Mouse (Mus musculus): ENCODE data around the gene Akt3. TPM values are rescaled to one million over a fixed set of nuclear protein-coding genes. Genes with fewer than 3 reads are reported as not detected.
A peak's percentile ranks its signal among the peaks of the same experiment; 100 is the strongest.

The Akt3 gene
- polyA plus RNA-seq, 1 experiment, result 44.3 TPM

DNA sequence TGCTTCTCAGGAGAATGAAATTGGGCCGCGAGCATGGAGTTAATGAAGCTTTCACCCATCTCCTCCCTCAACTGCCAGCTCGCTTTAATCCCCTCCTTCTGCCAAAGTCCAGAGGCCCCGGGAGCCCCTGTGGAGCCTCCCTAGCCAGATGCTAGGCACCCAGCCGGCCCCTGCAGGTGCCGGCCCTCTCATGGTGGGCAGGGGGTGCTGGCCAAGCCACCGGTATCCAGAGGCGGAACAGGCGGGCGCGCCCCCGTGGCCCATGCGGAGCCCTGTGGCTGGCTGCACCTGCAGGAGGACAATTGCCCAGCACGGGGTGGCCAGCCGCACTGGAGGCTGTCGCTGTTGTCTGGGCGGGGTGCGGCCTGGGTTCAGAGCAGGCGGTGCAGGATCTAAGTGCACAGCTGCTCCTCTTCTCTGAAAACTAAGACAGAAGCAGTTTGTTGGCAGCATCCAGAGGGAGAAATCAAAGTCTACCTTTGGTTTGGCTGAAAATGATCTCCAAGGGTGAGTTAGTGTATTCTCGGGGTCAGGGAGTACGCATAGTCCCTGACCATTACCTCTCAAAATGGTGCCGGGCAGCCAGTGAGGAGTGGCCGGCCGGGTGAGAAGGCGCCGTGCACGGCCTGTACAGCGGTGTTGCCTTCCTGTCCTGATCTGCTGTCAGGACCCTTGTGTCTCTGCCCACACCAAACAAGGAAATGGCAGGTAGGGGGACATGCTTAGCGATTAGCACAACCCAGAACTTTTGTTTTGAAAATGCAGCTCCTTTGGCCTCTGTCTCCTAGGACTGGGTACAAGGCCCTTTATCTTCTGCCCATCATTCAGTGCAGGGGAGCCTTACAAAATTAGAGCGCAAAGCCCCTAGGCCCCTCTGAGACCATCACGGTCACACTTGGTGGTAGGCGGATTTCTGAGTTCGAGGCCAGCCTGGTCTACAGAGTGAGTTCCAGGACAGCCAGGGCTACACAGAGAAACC is 260.0 kb downstream of the Akt3 start:
- TF ChIP-seq POLR2A (IDR thresholded peaks at IDR 0.05; ENCODE audit: insufficient read depth, low read length) (no peak), EP300 (IDR thresholded peaks at IDR 0.05; ENCODE audit: insufficient read depth, low read depth, low read length) (no peak), CTCF (IDR thresholded peaks at IDR 0.05; ENCODE audit: low read depth, low read length) (no peak)
- no peaks in the 10 kb centered on the region for H3K4me1 ChIP-seq (ENCODE audit: control insufficient read depth, insufficient read depth, low read length)

DNA sequence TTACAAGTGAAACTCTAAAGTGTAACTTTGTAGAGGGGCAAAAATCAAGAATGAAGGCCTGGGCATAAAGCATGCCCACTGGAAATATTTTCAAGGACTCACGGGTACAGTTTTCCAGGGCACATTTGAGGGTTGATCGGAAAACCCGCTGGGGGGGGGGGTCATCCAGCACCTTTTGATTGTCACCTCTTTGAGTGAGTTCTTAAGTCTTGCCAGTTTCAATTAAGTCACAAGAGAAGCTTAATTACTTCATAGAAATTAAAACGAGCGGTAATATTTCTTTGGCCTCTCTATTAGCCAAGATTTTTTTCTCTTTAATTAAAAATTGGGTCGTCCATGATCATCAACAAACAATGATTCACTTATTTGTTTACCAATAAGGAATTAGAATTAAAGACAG is 260.7 kb downstream of the Akt3 start:
- no peaks in the 10 kb centered on the region for H3K36me3 ChIP-seq (ENCODE audit: control insufficient read depth, insufficient read depth, low read length, poor library complexity, severe bottlenecking)
- H3K4me1 ChIP-seq (ENCODE audit: control insufficient read depth, insufficient read depth, low read length), result no peaks in the 10 kb centered on the region
- 0 out of 2 replicates have a peak overlapping the region, but pooled peaks have one; percentile 53 for H3K9ac ChIP-seq (ENCODE audit: low read depth, poor library complexity, severe bottlenecking)
- no peak overlapping the region for H3K27ac ChIP-seq (ENCODE audit: insufficient read depth, low read length)
- TF ChIP-seq CTCF (IDR thresholded peaks at IDR 0.05; ENCODE audit: low read depth, low read length) (no peak), EP300 (IDR thresholded peaks at IDR 0.05; ENCODE audit: insufficient read depth, low read depth, low read length) (no peak), POLR2A (IDR thresholded peaks at IDR 0.05; ENCODE audit: insufficient read depth, low read length) (no peak)
- peak overlapping the region; percentile 56 for H3K4me3 ChIP-seq (ENCODE audit: low read depth, low read length)
- H3K27me3 ChIP-seq (ENCODE audit: control insufficient read depth, insufficient read depth, low read length, poor library complexity, severe bottlenecking), result no peaks in the 10 kb centered on the region
- H3K9me3 ChIP-seq (replicated peaks; ENCODE audit: control insufficient read depth, insufficient read depth, low read length, poor library complexity, severe bottlenecking), result no peaks in the 10 kb centered on the region

More for the DNA sequence above, 260.0 kb downstream of the Akt3 start:
- H3K27me3 ChIP-seq (ENCODE audit: control insufficient read depth, insufficient read depth, low read length, poor library complexity, severe bottlenecking), result no peaks in the 10 kb centered on the region
- H3K36me3 ChIP-seq (ENCODE audit: control insufficient read depth, insufficient read depth, low read length, poor library complexity, severe bottlenecking), result no peaks in the 10 kb centered on the region
- H3K4me3 ChIP-seq (ENCODE audit: low read depth, low read length), result peak overlapping the region; percentile 56
- H3K27ac ChIP-seq (ENCODE audit: insufficient read depth, low read length), result no peak overlapping the region
- no peaks in the 10 kb centered on the region for H3K9me3 ChIP-seq (replicated peaks; ENCODE audit: control insufficient read depth, insufficient read depth, low read length, poor library complexity, severe bottlenecking)
- peak overlapping the region; percentile 53 for H3K9ac ChIP-seq (ENCODE audit: low read depth, poor library complexity, severe bottlenecking)

DNA sequence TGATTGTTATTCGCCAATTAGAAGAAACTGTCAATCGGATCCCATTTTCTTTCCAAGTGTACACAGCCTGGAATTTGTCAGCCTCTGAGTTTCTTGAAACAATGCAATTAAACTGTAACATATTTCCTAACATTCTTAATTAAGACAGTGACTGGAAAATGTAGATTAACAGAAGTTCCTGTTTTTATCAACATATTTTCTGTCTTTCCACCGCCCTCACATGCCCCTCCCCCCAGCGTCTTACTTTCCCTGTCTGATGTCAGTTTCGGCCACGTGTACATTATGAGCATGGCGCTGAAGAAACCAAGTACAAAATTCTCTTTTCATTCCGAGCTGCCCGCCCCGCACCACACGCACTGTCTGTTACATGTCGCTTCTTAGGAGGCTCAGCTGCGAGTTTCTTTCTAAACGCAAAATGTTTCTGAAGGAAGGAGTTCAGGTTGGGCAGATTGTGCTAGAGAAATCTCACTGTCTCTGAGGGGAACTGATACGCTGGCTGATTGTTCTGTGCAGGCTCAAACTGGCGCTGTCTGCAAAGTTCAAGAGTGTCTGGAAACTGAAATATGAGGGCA is 261.3 kb downstream of the Akt3 start:
- H3K9me3 ChIP-seq (replicated peaks; ENCODE audit: control insufficient read depth, insufficient read depth, low read length, poor library complexity, severe bottlenecking), result no peaks in the 10 kb centered on the region
- no peak overlapping the region for H3K27ac ChIP-seq (ENCODE audit: insufficient read depth, low read length)
- no peak overlapping the region for H3K4me3 ChIP-seq (ENCODE audit: low read depth, low read length)
- no peaks in the 10 kb centered on the region for H3K36me3 ChIP-seq (ENCODE audit: control insufficient read depth, insufficient read depth, low read length, poor library complexity, severe bottlenecking)
- TF ChIP-seq EP300 (IDR thresholded peaks at IDR 0.05; ENCODE audit: insufficient read depth, low read depth, low read length) (no peak), POLR2A (IDR thresholded peaks at IDR 0.05; ENCODE audit: insufficient read depth, low read length) (no peak), CTCF (IDR thresholded peaks at IDR 0.05; ENCODE audit: low read depth, low read length) (no peak)
- no peak overlapping the region for H3K9ac ChIP-seq (ENCODE audit: low read depth, poor library complexity, severe bottlenecking)
- H3K4me1 ChIP-seq (ENCODE audit: control insufficient read depth, insufficient read depth, low read length), result no peaks in the 10 kb centered on the region
- no peaks in the 10 kb centered on the region for H3K27me3 ChIP-seq (ENCODE audit: control insufficient read depth, insufficient read depth, low read length, poor library complexity, severe bottlenecking)

DNA sequence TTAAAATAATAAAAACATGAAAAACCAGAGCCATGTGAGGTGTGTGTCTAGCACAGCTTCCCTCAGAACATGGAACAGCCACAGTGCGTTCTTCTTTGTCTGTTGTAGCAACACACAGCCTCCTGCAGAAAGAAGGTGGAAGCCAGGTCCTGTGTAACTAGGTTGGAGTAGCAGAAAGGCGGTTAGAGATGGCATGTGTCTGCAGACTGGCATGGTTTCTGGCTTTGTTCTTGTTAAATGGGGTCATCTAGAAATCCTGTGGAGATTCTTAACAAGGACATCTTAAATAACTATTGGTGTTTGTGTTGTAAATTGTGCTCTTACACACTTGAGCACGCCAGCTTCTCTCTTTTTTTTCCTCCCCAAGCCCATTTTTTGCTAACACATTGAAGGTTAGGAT is 261.8 kb downstream of the Akt3 start:
- no peak overlapping the region for H3K27ac ChIP-seq (ENCODE audit: insufficient read depth, low read length)
- H3K9ac ChIP-seq (ENCODE audit: low read depth, poor library complexity, severe bottlenecking), result no peak overlapping the region
- H3K27me3 ChIP-seq (ENCODE audit: control insufficient read depth, insufficient read depth, low read length, poor library complexity, severe bottlenecking), result no peaks in the 10 kb centered on the region
- TF ChIP-seq CTCF (IDR thresholded peaks at IDR 0.05; ENCODE audit: low read depth, low read length), result no peak
- TF ChIP-seq EP300 (IDR thresholded peaks at IDR 0.05; ENCODE audit: insufficient read depth, low read depth, low read length), result no peak
- TF ChIP-seq POLR2A (IDR thresholded peaks at IDR 0.05; ENCODE audit: insufficient read depth, low read length), result no peak
- no peaks in the 10 kb centered on the region for H3K9me3 ChIP-seq (replicated peaks; ENCODE audit: control insufficient read depth, insufficient read depth, low read length, poor library complexity, severe bottlenecking)
- no peak overlapping the region for H3K4me3 ChIP-seq (ENCODE audit: low read depth, low read length)
- no peaks in the 10 kb centered on the region for H3K36me3 ChIP-seq (ENCODE audit: control insufficient read depth, insufficient read depth, low read length, poor library complexity, severe bottlenecking)
- no peaks in the 10 kb centered on the region for H3K4me1 ChIP-seq (ENCODE audit: control insufficient read depth, insufficient read depth, low read length)

DNA sequence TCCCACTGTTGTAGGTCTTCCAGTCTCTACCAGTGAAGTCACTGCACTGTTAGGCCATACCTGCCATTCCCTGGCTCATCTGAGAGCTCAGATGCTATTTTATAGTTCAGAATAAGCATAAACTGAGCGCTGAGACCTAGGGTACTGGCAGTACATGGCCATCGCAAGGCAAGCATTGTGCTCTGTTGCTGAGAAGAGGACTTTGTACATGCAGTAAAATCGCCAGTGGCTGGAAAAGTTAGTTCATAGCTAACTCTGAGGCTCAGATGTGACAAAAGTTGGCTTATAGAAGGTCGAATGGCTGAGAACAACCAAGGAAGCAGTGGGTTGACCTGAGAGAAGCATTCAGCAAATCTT is 262.6 kb downstream of the Akt3 start:
- Histone ChIP-seq H3K4me3 (ENCODE audit: low read depth, low read length) (no peak overlapping the region), H3K27ac (ENCODE audit: insufficient read depth, low read length) (no peak overlapping the region), H3K4me1 (ENCODE audit: control insufficient read depth, insufficient read depth, low read length) (no peaks in the 10 kb centered on the region), H3K9ac (ENCODE audit: low read depth, poor library complexity, severe bottlenecking) (no peak overlapping the region), H3K9me3 (replicated peaks; ENCODE audit: control insufficient read depth, insufficient read depth, low read length, poor library complexity, severe bottlenecking) (no peaks in the 10 kb centered on the region), H3K27me3 (ENCODE audit: control insufficient read depth, insufficient read depth, low read length, poor library complexity, severe bottlenecking) (no peaks in the 10 kb centered on the region), H3K36me3 (ENCODE audit: control insufficient read depth, insufficient read depth, low read length, poor library complexity, severe bottlenecking) (no peaks in the 10 kb centered on the region)
- TF ChIP-seq EP300 (IDR thresholded peaks at IDR 0.05; ENCODE audit: insufficient read depth, low read depth, low read length) (no peak), CTCF (IDR thresholded peaks at IDR 0.05; ENCODE audit: low read depth, low read length) (no peak), POLR2A (IDR thresholded peaks at IDR 0.05; ENCODE audit: insufficient read depth, low read length) (no peak)
